Mouse (Mus musculus) cerebellum, adult 18-20 months (tissue): ENCODE measurements at regions not wholly inside any gene's neighbourhood (a gene's known extent, or its start where the extent isn't known, plus 50 kb on each side); places are given as distances from the start of the nearest gene placed in this dataset.
"Not testable (repeated sequence)": the region's sequence is repeated elsewhere in the genome, so short reads cannot be mapped to it uniquely, and the experiment has no call there.

ENCODE experiments used
- DNase-seq, 2 experiments: peaks; one replicate each; pipeline ENCODE4 v3.0.0; 2021

DNA sequence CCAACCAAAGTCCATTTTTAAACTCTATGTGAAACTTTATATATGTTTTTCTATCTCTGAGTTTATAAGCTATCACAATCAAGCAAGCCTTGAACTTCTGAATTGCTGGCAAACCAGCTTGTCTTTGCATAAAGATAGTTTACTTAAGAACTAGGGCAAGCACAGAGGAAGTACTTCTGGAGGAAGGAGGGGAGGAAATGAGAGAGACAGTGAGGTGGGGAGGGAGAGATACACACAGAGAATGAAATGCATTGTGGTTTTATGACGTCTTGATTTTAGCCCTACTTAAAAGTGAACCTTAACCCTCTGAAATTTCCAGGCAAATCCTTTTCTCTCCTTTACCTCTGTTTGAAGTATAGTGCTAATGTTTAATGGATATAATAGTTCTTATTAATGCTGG, 421.0 kb downstream of the Hs3st1 start:
- DNase-seq: no peak

DNA sequence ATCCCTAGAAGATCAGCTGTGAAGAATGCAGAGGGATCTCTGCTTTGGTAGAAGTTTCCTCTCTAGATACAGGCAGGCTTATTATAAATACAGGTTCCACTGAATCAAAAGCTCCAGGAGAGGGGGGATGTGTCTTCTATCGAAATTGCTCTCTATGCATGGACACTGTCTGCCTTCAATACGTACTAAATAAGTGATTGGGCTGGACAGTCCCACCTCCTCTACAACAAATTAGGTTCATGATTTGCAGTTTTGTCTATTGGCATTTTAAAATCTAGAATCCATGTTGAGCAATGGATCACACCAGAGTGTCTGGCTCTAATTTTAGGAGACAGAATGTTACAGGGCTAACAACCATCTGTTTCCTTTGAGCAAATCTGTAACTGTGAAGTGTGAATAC, 429.9 kb downstream of the Hs3st1 start:
- peak; percentile 34 to 56 for DNase-seq

DNA sequence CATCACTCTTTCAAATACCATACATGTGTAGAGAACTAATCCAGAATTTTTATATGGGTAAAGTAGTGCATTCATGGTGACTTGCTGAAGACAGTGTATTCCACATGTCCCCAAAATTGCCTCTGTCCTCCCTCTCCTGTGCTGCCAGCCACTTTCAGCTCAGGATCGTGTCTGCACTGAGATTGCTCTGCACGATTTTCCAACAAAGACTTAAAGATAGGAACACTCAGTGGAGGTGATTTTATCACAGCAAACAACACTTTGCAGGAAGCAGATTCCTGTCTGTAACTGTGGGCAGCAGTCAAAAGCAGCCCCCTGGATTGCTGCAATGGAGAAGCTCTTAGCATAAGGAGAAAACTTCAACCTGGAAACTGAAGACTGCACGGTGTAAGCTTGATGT, 438.8 kb downstream of the Hs3st1 start:
- no peak for DNase-seq

DNA sequence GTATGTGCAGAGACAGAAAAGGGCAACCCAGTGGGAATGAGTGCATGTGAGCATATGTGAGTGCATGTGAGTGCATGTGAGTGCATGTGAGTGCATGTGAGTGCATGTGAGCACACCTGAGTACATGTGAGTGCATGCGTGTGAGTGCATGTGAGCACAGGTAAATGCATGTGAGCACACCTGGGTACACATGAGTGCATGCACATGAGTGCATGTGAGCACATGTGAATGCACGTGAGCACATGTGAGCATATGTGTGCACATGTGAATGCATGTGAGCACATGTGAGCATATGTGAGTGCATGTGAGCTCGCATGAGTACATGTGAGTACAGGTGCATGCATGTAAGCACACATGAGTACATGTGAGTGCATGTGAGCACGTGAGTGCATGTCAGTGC, 434.6 kb upstream of the Clnk start:
- no peak for DNase-seq

DNA sequence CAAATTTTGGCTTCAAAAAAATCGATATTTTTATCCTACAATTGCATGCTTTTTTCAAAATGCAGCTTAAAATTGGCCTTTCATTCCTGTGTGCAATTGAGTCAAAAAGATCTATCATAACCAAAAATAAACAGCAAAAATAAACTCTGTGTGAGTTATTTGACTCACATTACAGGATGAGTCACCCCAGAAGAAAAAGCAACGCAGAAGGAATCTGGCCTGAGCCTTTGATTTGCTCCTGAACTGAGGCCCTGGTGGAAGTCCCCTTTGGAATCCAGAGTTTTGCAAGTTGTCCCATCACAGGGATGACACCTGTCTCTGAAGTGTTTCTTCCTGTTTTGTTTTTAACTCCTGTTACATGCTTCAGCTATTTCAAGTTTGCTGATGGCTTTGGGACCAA, 429.2 kb upstream of the Clnk start:
- no peak for DNase-seq

DNA sequence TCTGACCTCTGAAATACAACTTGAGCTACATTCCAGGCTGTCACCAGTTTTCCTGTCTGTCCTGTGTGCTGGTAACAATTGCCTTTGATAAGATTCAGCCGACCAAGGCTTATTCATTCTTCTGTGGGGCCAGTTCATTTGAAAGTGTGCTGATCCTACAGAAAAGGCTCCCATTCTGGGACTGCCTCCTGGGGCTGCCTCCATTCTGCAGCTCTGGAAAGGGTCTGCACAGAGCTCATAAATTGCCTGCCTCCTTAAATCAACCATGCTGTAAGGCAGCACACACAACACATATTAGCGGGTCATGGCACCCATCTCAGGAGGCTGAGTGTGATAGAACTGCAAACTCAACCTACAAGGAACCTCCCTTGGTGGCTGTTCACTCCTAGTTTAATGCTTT, 416.2 kb upstream of the Clnk start:
- DNase-seq: no peak

DNA sequence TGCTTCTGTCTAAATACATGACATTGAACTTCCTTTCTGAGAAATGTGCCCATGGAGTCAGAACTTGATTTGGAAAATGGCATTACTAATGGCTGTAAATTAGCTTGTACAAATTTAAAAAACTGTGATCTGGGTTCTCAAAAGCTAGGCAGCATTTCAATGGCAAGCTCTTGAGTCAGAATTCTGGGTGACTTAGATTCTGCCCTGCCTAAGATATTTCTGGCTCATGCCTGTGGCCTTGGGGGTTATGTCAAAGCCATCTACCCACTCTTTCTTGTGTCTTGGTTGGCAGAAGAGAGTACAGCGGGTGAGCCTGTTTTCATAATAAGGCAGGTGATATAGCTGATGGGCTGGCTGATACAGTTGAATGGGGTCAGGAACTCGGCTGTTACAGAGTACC, 404.4 kb upstream of the Clnk start:
- no peak for DNase-seq

DNA sequence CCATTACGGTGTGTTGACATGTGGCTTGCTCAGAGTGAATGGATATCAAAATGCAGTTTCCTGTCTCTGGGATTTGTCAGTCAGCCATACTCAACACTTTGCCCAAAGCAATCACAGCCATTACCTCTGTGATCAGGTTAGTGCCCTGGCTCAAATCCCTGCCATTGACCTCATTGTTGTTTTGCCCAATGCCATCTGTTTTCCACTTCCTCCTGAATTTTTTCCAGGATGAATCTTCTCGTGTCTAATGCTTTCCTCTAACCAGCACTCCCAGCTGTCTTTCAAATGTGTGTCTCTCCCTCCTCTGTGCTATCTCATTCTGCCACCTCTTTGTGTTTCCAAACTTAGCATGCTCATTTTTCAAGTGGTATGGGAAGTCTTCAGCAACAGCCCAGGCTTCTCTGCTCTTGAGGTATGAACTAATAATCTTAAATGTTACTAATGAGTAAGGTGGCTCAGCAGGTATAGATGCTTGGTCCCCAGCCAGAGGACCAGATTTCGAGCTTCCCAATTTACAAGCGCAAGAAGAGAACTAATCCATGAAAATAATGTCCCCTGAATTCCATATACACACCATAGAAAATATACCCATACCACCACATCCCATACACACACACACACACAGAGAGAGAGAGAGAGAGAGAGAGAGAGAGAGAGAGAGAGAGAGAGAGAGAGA, 397.2 kb upstream of the Clnk start:
- DNase-seq: peak; percentile 81 to 88

DNA sequence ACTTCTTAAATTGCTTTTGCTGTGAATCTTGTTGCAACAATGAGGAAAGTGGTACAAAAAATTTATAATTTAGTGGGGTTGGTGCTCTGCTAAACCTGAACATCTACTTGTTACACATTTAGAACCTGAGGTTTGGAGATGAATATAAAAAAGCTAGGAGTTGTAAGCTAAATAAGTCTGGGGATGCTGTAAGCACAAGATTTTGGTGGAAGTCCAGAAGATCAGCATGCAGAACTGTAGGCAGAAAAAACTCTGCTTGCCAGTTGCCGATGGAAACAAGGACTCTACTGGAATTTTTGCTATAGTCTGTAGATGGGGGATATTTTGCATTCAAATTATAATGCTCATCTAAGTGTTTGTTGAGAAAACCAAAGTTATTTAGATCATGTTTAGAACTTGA, 390.5 kb upstream of the Clnk start:
- DNase-seq: no peak

DNA sequence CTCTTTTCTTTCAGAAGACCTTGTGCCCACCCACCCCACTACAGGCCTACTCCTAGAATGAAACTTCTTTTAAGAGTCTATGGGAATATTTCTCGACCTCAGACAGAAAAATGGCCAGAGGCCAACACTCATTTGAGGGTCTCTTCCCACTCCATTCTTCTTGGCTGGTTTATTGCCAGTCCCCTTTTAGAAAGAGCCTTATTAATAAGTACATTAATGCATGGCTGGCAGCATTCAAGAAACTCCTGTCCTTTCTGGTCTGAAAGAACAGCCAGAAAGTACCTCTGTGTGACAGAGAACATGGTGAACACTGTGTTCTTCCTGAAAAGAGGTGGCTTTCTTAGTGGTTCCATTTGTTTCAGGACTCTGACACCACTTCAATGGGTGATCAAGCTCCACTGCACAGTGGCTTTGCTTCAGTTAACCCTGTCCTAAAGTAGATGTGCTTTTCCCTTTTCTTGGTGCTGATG, 384.1 kb upstream of the Clnk start:
- no peak for DNase-seq

DNA sequence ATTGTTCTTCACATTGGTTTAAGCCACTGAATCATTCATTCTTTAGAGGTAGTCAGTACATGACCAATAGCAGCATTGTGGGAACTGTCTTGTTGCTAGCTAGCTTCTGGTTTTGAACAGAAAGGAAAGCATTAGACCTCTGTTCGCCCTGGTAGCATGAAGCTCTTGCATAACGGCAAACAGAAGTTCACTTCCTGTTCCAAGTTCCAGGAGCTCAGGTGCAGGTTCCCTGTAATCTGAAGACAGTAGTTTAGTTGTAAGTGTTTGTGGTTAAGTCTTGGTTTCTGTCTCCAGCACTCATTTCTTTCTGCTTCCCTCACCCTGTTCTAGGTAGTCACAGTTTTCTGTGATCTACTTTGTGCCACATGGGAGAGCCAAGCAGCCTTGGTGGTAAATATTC, 381.1 kb upstream of the Clnk start:
- no peak for DNase-seq

DNA sequence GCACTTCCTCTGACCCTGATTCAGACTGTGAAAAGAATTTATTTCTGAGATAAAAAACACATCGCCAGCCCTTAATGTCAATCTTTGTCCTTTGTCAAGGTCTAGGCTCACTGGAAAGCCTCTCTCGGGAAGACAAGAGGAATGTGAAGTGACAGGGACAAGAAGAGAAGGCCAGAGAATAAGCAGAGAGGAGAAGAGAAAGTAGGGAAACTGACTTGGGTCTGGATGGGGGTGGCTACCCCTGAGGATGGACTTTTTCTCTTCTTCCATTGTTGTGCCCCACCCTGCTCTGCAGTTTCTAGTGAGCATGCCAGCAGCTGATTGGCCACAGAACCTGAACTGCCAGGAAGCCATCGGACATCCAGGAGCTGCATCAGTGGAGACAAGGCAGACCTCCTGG, 375.6 kb upstream of the Clnk start:
- DNase-seq: no peak

DNA sequence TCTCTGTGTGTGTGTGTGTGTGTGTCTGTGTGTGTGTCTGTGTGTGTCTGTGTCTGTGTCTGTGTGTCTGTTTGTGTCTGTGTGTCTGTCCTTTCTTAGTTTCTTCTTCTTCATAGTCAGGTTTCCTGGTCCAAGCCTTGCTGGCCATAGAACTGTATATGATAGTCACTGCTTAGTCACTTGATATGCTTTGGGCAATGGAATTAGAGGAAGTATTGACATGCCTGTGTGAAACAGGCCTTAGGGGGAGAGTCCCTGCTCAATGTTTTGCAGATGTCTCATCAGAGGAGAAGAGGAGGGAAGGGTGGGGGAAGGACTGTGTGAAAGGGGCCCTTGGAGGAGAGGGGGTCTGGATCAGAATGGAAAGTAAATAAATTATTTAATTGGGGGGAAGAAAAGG, 374.4 kb upstream of the Clnk start:
- no peak for DNase-seq

DNA sequence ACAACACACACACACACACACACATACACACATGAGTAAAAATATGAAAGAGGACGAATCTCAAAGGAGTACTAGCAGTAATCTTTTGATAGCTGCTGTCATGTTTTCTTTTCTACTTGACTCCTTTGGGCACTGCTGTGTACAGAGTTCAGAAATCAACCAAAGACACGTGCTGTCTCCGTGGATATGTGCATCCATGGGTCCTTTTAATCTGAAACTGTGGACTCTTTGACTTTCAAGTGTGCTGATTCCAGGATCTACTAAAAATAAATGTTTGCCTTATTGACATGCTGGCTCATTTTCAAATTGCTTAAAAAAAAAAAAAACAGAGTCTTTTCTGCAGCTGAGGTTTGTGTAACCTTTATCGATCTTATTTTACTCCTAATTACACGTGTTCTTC, 343.1 kb upstream of the Clnk start:
- DNase-seq: no peak

DNA sequence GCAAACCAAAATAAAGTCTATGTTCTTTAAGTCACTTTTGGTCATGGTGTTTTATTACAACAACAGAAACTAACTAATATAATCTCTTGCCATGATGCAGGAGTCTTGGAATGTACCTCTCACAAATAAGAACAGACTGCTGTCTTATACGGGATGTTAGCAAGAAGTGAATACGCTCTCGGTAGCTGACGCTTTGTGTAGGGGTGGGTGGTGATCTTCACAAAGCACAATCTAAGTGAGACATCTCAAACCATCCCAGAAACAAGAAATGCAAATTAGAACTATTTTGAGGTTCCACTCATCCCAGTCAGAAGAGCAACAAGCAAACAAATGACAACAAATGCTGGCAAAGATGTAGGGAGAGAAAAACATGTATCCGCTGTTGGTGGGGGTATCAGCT, 339.7 kb upstream of the Clnk start:
- DNase-seq: no peak

DNA sequence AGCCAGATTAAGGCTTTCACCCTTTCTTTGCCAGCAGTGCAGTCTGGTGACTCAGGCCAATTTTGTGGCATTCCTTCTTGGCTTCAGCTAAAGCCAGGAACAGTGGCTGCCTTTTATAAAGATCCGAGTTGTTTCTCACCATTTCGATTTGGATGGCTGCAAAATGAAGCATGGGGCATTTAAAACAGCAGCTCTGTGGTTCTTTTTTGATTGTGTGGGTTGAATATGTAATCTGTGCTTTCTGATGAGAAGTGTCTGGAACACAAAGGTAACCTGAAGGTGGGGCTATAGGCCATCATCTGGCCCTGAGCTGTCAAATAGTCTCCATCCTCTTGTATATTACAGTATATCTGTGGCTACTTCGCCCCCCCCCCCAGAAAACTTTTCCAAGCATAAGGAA, 338.4 kb upstream of the Clnk start:
- peak; percentile 42 to 54 for DNase-seq

DNA sequence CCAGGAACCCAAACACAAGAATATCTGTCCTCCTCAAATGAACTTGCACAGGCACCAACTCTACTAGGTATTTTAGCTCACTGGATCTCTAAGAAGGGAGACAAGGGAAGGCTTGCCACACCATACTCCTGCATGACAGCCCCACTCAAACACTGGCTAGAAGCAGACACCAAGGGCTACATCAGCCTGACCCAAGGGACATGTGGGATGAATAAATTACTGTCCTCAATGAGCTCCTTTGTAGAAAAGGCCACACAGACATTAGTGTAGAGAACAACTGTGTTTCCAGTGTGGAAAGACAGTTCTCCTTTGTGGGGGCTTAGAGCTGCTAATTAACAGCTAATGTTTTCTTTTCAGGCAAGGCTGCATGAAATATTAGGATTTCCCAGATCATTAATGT, 335.9 kb upstream of the Clnk start:
- no peak for DNase-seq

DNA sequence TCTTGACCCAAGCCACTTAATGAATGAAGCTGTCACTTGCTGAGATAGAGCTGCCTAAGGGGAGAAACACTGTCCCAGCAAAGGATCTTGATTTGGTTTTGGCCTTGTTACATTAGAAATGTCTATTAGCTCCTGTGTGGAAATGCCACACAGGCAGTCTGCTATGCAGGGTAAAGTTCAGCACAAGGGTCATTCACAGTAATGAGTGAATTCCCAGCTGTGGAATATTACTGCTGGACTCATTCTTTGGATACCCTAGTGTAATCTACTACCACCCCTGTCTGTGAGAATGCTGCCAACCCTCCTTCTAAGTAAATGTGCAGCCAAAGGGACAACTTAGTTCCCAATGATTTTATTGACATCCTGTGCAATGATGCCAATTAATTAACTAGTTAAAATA, 322.2 kb upstream of the Clnk start:
- DNase-seq: no peak

DNA sequence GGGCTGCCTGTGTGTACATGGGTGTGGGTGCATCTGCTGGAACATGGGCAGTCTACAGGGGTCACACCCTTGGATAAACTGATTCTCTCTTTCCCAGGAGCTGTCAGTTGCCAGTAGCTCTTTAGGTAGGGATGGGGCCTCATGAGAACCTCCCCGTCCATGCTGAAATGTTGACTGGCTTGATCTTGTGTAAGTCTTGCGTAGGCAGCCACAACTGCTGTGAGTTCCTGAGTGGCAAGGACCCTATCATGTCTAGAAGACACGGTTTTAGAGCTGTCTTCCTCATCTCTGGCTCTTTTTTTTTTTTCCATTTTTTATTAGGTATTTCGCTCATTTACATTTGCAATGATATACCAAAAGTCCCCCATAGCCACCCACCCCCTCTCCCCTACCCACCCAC, 314.5 kb upstream of the Clnk start:
- not testable (repeated sequence) for DNase-seq

DNA sequence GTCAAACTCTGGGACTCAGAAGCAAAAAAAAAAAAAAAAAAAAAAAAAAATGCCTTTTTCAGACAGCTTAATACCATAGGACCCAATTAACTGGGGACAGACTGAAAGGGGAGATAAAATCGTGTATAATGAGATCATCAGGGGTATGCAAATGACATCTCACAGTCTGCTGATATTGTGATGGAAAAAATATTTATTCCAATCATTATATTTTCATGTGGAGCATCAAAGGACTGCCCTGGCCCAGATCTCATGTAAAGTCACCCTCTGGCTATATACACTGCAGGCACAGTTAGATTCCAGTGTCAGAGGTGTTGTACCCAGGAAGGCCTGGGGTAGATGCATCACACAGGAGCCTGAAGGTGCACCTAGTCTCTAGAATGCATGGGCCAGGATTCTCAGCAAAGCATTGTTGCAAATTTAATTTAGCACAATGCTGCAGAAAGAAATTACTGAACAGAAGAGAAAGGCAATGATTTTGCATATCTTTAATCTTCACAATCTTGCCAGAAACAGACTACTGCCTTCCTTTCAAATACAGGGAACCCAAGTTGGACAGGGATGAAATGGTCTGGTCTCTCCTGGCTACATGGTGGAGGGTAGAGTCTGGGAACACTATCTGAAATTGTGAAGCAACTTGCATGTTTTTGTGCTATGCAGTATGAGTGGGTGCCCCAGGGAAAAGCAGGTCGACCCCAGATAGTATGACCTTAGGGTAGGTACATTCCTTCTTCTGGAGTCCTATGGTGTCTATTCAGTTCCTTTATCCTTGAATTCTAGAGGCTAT, 305.2 kb upstream of the Clnk start:
- no peak for DNase-seq

DNA sequence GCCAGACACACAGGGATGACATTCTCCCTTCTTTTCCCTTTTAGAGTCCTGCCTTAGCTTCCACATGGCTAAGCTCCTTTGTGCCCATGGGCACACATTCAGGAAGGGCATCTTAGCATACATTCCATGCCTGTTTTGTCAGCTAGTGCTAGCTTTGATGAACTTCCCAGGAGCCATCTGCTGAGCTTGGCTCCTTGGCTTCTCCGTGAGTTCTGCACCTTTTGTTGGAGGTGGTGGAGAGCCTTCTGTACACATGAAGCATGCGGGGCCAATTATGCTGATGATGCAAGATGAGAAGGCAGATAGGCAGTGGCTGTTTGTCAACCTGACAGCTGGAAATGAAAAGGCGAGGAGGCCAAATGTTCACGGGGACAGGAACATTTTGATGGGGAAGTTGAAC, 304.4 kb upstream of the Clnk start:
- peak; percentile 57 to 74 for DNase-seq

DNA sequence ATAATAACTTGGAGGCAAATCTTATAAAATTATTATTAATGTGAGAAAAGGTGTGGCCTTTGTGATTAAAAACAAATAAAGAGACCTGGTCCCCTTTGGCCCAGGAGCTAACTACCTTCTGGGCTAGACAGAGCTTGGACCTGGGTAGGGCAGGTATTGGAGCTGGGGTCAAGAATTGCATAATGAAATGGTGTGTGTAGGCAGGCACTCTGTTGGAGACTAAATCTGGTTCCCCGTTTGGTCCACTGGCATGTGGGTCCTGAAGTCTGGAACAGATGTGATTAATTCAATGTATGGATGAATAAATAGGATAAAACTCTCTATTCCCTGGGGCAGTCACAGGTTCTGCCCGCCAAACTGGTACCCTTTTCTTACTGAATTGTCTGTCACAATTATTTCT, 301.3 kb upstream of the Clnk start:
- DNase-seq: no peak

DNA sequence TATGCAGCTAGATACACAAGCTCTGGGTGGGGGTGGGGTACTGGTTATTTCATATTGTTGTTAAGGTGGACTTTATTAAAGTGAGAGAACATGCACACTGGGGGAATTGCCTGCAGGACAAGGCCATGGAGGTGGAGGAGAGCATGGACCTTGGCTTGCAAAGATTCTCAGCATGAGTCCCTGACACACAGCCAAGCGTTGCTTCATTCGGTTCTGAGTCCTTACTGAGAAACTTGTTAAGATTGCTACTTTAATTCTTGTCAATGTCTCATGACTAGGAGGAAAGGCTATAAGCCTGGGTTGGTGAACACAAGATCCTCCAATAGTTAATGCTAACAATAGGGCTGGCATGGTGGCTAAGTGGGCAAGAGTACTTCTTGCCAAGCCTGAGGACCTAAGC, 300.3 kb upstream of the Clnk start:
- DNase-seq: peak; percentile 52 to 58

DNA sequence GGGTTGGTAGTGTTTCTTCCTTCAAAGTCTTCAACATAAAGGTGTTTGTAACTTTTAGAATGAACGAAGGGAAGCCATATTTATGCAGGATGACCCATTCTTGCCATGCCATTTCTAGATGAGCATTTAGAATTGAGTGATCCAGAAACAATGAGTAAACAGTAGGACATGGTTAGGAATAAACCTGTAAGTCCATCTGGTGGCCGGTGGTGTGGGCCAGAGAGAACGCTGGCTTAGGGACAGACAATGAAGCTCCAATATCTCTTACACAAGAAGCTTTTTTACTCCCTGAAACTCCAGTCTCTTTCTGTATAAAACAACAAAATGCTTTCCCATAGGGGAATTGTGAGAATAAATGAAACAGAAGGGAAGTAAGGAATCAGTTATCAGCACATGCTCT, 296.9 kb upstream of the Clnk start:
- peak; percentile 42 to 59 for DNase-seq

DNA sequence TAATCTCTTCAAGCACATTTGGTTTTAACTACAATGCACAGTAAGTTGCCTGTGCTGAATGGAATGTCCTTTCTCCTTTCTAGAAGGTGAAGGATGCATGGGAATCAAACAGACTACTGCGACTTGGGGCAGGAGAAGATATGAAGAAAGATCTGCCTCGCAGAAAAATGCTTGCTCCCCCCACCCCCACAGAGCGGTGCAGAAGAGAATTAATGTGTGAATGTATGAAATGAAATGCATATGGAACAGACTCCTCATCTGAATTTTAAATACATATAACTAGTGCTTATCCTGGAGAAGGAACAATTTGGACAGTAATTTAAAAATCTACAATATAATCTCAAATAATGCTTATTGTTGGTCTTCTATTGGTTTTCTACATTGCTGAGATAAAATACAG, 283.0 kb upstream of the Clnk start:
- no peak for DNase-seq
